Mouse (Mus musculus) urinary bladder, postnatal 0 days (tissue): ENCODE data around the gene Slmap. TPM values are rescaled to one million over a fixed set of nuclear protein-coding genes. Genes with fewer than 3 reads are reported as not detected.

ENCODE experiments used
- polyA plus RNA-seq: library from polyadenylated mRNA; unstranded; fragments of >200 nt; fragmentation: Nextera tagmentation; extraction: Ambion mirVana; gene quantifications from 2 replicates; pipeline ENCODE4 v1.2.1, GENCODE M21; 2015

The Slmap gene
- polyA plus RNA-seq: 367 and 491 TPM in 2 replicates

GRCm38 (mm10) chr14:26534757-26535479, at the start of gene Slmap:
TSS of gene Slmap (minus strand) at chr14:26534931.

DNA sequence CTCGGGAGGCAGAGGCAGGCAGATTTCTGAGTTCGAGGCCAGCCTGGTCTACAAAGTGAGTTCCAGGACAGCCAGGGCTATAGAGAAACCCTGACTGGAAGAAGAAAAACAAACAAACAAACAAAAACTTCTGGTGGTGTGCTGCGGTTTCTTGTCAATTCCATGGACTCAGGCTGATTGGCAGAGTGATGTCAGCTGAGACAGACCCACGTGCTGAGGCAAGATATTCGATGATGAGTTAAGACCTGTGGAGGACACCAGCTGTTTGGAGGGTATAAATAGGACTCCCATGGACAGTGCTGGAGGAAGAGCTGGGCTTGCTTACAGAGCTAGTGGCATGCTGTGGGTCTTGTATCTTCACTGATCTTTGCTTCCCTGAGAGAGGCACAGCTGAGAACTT, 38.8 kb upstream of the Slmap start, which contains the start of gene Dennd6a:
Gene Dennd6a, plus strand, starts transcription at position 301 of the 400 bp plus-strand sequence.

Other genes starting within 250 kb of the Slmap start
- 19.3 TPM in 2 replicates for gene Dennd6a, start 38.9 kb upstream of the Slmap start, polyA plus RNA-seq
- gene Arf4, start 103.1 kb upstream of the Slmap start, polyA plus RNA-seq: 468 and 582 TPM in 2 replicates
- 5.0 and 5.5 TPM in 2 replicates for gene Pde12, start 135.0 kb upstream of the Slmap start, polyA plus RNA-seq
- 0.02 TPM in 1 of 2 replicates, not detected in the other for gene Dnah12, start 158.3 kb upstream of the Slmap start, polyA plus RNA-seq